10 mouse cellular contexts compared by ENCODE assay signal in genomic region chr7:125722127-125722526, GRCm38 (mm10). TPM values are rescaled to one million over a fixed set of nuclear protein-coding genes. Genes with fewer than 3 reads are reported as not detected.
DNase-seq lines count a peak whose midpoint lies in the region; ATAC-seq and TF ChIP-seq lines count a peak whose summit lies in the region.
"Had no signal": no experiment of that assay in that cellular context is flagged by ENCODE, and none has a peak within 500 bp of the region (broad histone marks: within the 10 kb centered on the region; RNA-seq: fewer than 3 reads in every experiment).

No protein-coding gene starts in this region.

- H3K4me2 ChIP-seq in hindbrain, postnatal 0 days (ENCODE audit: low read depth, low read length) = no peak overlapping the region
- H3K4me2 ChIP-seq in hindbrain, embryonic 13.5 days = no peak overlapping the region
- no peak overlapping the region for H3K4me2 ChIP-seq in midbrain, postnatal 0 days (ENCODE audit: low read depth, low read length, poor library complexity, severe bottlenecking)
- no peak overlapping the region for H3K4me2 ChIP-seq in midbrain, embryonic 14.5 days (ENCODE audit: low read length)
- H3K4me2 ChIP-seq: embryonic facial prominence, embryonic 12.5 days; limb, embryonic 12.5 days; midbrain, embryonic 12.5 days had no signal

- ATAC-seq in hindbrain, postnatal 0 days = no peak
- ATAC-seq in hindbrain, embryonic 13.5 days (ENCODE audit: low FRiP score) = no peak
- no peak for ATAC-seq in midbrain, postnatal 0 days (ENCODE audit: low FRiP score)
- no peak for ATAC-seq in midbrain, embryonic 14.5 days (ENCODE audit: low FRiP score, low TSS enrichment)

- H3K9ac ChIP-seq in hindbrain, postnatal 0 days (replicated peaks; ENCODE audit: low read length) = no peak overlapping the region
- H3K9ac ChIP-seq in hindbrain, embryonic 13.5 days = no peak overlapping the region
- H3K9ac ChIP-seq in midbrain, postnatal 0 days (replicated peaks; ENCODE audit: low read length, poor library complexity, severe bottlenecking) = no peak overlapping the region
- no peak overlapping the region for H3K9ac ChIP-seq in midbrain, embryonic 14.5 days (replicated peaks; ENCODE audit: low read length)
- H3K9ac ChIP-seq: embryonic facial prominence, embryonic 12.5 days; limb, embryonic 12.5 days; midbrain, embryonic 12.5 days had no signal

- no peak overlapping the region for H3K27ac ChIP-seq in hindbrain, postnatal 0 days
- H3K27ac ChIP-seq in hindbrain, embryonic 13.5 days = no peak overlapping the region
- no peak overlapping the region for H3K27ac ChIP-seq in midbrain, postnatal 0 days (ENCODE audit: low read depth, low read length)
- H3K27ac ChIP-seq in midbrain, embryonic 14.5 days (replicated peaks; ENCODE audit: low read depth, low read length) = no peak overlapping the region
- H3K27ac ChIP-seq: embryonic facial prominence, embryonic 12.5 days; limb, embryonic 12.5 days; midbrain, embryonic 12.5 days had no signal

- no peaks in the 10 kb centered on the region for H3K36me3 ChIP-seq in hindbrain, postnatal 0 days (ENCODE audit: insufficient read depth, low read length)
- no peaks in the 10 kb centered on the region for H3K36me3 ChIP-seq in hindbrain, embryonic 13.5 days
- no peaks in the 10 kb centered on the region for H3K36me3 ChIP-seq in midbrain, postnatal 0 days (ENCODE audit: insufficient read depth, low read length)
- H3K36me3 ChIP-seq in midbrain, embryonic 14.5 days (ENCODE audit: control insufficient read depth, insufficient read depth, low read length) = no peaks in the 10 kb centered on the region
- H3K36me3 ChIP-seq: embryonic facial prominence, embryonic 12.5 days; limb, embryonic 12.5 days; midbrain, embryonic 12.5 days had no signal

- DNase-seq in hindbrain, postnatal 0 days (ENCODE audit: low spot score) = no peak
- no peak for DNase-seq in midbrain, postnatal 0 days (ENCODE audit: low spot score)
- DNase-seq in midbrain, embryonic 14.5 days = no peak
- DNase-seq in ZHBTc4 (ENCODE audit: low read depth, low spot score) = peak; percentile 67
- DNase-seq in thymus, postnatal 36 days = peak; percentile 13 to 19
- DNase-seq in layer of hippocampus, adult 8-10 months (ENCODE audit: low spot score in 2 of 2) = no peak

- peak; percentile 45 for TF ChIP-seq CTCF in hindbrain, postnatal 0 days (IDR thresholded peaks at IDR 0.05; ENCODE audit: low read depth)
- peak; percentile 48 for TF ChIP-seq CTCF in midbrain, postnatal 0 days (IDR thresholded peaks at IDR 0.05)

- H3K4me1 ChIP-seq in hindbrain, postnatal 0 days (ENCODE audit: insufficient read depth, low read length) = no peaks in the 10 kb centered on the region; the same call in 1 of the 2 replicates
- H3K4me1 ChIP-seq in hindbrain, embryonic 13.5 days (replicated peaks) = peaks cover 16% of the 10 kb centered on the region
- H3K4me1 ChIP-seq in midbrain, postnatal 0 days (ENCODE audit: insufficient read depth, low read length) = no peaks in the 10 kb centered on the region
- peaks cover 3% of the 10 kb centered on the region; the same call in 1 of the 2 replicates for H3K4me1 ChIP-seq in midbrain, embryonic 14.5 days (ENCODE audit: control insufficient read depth, insufficient read depth, low read length)
- H3K4me1 ChIP-seq: midbrain, embryonic 12.5 days had no signal

- H3K4me3 ChIP-seq in hindbrain, postnatal 0 days (ENCODE audit: low read length) = no peak overlapping the region
- no peak overlapping the region for H3K4me3 ChIP-seq in hindbrain, embryonic 13.5 days
- H3K4me3 ChIP-seq in midbrain, postnatal 0 days (ENCODE audit: low read depth, low read length) = no peak overlapping the region
- no peak overlapping the region for H3K4me3 ChIP-seq in midbrain, embryonic 14.5 days (replicated peaks; ENCODE audit: low read depth, low read length)
- H3K4me3 ChIP-seq: embryonic facial prominence, embryonic 12.5 days; limb, embryonic 12.5 days; midbrain, embryonic 12.5 days had no signal

- no peaks in the 10 kb centered on the region for H3K27me3 ChIP-seq in hindbrain, postnatal 0 days (ENCODE audit: insufficient read depth, low read length)
- no peaks in the 10 kb centered on the region for H3K27me3 ChIP-seq in hindbrain, embryonic 13.5 days
- H3K27me3 ChIP-seq in midbrain, postnatal 0 days (ENCODE audit: insufficient read depth, low read length) = no peaks in the 10 kb centered on the region
- no peaks in the 10 kb centered on the region for H3K27me3 ChIP-seq in midbrain, embryonic 14.5 days (ENCODE audit: control insufficient read depth, insufficient read depth, low read length)
- H3K27me3 ChIP-seq: embryonic facial prominence, embryonic 12.5 days; limb, embryonic 12.5 days; midbrain, embryonic 12.5 days had no signal

- H3K9me3 ChIP-seq in hindbrain, postnatal 0 days (ENCODE audit: low read length) = no peaks in the 10 kb centered on the region
- H3K9me3 ChIP-seq in hindbrain, embryonic 13.5 days = no peaks in the 10 kb centered on the region
- no peaks in the 10 kb centered on the region for H3K9me3 ChIP-seq in midbrain, postnatal 0 days (ENCODE audit: low read length)
- H3K9me3 ChIP-seq in midbrain, embryonic 14.5 days (ENCODE audit: control insufficient read depth, low read length) = no peaks in the 10 kb centered on the region
- H3K9me3 ChIP-seq: embryonic facial prominence, embryonic 12.5 days; limb, embryonic 12.5 days; midbrain, embryonic 12.5 days had no signal

RNA-seq across cellular contexts. Expression of gene D430042O09Rik, which starts 14.4 kb away (rescaled TPM):
- total RNA-seq in hindbrain, postnatal 0 days (2014; rRNA removed) = 17.8 and 18.7 TPM in 2 replicates
- 3.7 and 4.5 TPM in 2 replicates for polyA plus RNA-seq in hindbrain, postnatal 0 days (2015; fragmentation: Nextera tagmentation; extraction: Ambion mirVana)
- 6.8 and 7.6 TPM in 2 replicates for polyA plus RNA-seq in hindbrain, embryonic 13.5 days (2015; fragmentation: Nextera tagmentation; extraction: Ambion mirVana)
- 16.9 and 21.7 TPM in 2 replicates for total RNA-seq in midbrain, postnatal 0 days (2014; rRNA removed)
- polyA plus RNA-seq in midbrain, postnatal 0 days (2015; fragmentation: Nextera tagmentation; extraction: Ambion mirVana) = 3.5 and 4.3 TPM in 2 replicates
- polyA plus RNA-seq in midbrain, embryonic 14.5 days (2014; fragmentation: Nextera tagmentation; extraction: Ambion mirVana) = 8.6 and 8.7 TPM in 2 replicates
- total RNA-seq in layer of hippocampus, adult 8-10 months (2022) = 10 to 100 TPM; 24.0 to 41.3 (median 37.3) TPM

RNA-seq across cellular contexts. Expression of gene Gtf3c1, which starts 14.5 kb away (rescaled TPM):
- 70.2 and 78.2 TPM in 2 replicates for total RNA-seq in hindbrain, postnatal 0 days (2014; rRNA removed)
- 16.7 and 17.7 TPM in 2 replicates for polyA plus RNA-seq in hindbrain, postnatal 0 days (2015; fragmentation: Nextera tagmentation; extraction: Ambion mirVana)
- 31.0 and 31.8 TPM in 2 replicates for polyA plus RNA-seq in hindbrain, embryonic 13.5 days (2015; fragmentation: Nextera tagmentation; extraction: Ambion mirVana)
- total RNA-seq in midbrain, postnatal 0 days (2014; rRNA removed) = 72.0 and 80.4 TPM in 2 replicates
- 18.1 and 20.9 TPM in 2 replicates for polyA plus RNA-seq in midbrain, postnatal 0 days (2015; fragmentation: Nextera tagmentation; extraction: Ambion mirVana)
- polyA plus RNA-seq in midbrain, embryonic 14.5 days (2014; fragmentation: Nextera tagmentation; extraction: Ambion mirVana) = 29.6 and 47.1 TPM in 2 replicates
- total RNA-seq in layer of hippocampus, adult 8-10 months (2022) = 100 to 1,000 TPM in 3 of 4 experiments, 10 to 100 TPM in 1; 98.4 to 122 (median 108) TPM

Comparison
In these comparisons a context has a peak if more than half of its experiments do, and no peak if none do; other contexts are left out.
1. DNase-seq: peak in ZHBTc4 (single experiment) and thymus, postnatal 36 days (2 of 2); none in hindbrain, postnatal 0 days (single experiment), midbrain, postnatal 0 days (single experiment), midbrain, embryonic 14.5 days (single experiment) and layer of hippocampus, adult 8-10 months (0 of 2).